Mouse (Mus musculus) urinary bladder, postnatal 10 days (tissue): ENCODE results near the gene Slc1a7.

Experiments
- DNase-seq: peaks from one replicate; pipeline ENCODE4 v3.0.0; 2022; ENCODE audit warnings: low spot score

Slc1a7 gene

DNA sequence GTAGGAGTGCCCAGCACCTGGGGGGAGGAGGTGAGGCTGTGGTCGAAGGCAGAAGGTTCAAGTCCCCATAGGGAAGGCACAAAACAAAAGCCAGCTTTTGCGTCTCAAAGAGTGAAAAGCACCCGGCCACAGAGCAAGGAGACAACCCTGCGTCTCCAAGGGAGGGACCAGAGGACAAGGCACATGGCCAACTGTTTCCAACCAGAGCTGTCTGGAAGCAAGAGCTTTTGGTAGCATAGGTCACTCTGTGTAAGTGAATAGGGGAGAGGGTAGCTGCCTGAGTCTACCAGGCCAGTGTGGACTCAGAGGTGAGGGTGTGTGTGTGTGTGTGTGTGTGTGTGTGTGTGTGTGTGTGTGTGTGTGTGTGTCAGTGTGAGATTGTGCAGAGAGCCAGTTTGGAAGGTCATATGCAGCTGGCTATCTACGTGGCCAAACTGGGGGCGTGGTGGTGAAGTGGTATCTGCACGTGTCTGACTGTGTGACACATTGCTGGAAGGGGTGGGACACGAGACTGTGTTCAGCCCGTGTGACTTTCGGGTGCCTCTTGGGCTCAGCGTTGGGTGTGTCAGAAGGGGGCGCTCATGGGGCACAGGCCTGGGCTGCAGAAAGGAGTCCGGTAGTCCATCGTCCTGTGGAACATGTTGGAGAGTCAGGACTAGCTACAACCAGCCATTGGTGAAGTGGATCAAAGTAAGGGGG lies 47.1 kb downstream of the Slc1a7 start:
- DNase-seq, result no peak

DNA sequence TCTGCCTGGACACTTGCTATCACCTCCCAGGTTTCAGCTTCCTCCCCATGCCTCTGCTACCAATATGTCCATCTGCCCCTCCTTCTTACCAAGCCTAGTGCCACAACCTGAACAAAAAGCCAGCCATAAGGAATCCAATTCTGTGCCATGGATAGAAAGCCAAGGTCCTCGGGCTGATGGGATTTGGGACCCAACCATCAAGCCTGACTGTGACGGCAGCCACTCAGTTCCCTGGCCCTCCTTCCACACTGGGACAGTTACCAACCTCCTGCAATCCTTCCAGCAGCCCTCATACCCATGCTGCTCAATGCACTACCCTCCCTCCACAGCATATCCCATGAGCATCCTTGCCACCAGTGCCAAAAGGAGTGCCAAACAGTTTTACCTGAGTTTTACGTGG lies 48.2 kb downstream of the Slc1a7 start:
- DNase-seq, result no peak

DNA sequence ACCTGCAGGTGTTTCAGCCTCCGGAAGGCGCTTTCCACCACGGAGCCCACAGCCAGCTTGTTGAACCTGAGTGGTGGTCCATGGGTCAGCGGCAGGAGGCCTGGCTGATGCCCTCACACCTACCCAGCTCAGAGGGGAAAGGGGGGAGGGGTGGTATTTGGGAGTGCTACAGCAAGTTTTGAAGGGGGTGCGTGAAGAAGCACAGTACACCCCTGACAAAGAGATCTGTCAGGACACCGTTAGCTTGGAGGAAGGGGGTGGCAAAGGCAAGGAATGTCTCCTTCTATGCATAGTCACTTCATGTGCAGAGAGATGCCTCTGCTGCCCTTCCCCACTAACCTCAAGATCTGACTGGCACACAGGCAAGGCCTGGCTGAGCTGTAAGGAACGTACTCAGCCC lies 49.7 kb downstream of the Slc1a7 start:
- DNase-seq, result no peak

DNA sequence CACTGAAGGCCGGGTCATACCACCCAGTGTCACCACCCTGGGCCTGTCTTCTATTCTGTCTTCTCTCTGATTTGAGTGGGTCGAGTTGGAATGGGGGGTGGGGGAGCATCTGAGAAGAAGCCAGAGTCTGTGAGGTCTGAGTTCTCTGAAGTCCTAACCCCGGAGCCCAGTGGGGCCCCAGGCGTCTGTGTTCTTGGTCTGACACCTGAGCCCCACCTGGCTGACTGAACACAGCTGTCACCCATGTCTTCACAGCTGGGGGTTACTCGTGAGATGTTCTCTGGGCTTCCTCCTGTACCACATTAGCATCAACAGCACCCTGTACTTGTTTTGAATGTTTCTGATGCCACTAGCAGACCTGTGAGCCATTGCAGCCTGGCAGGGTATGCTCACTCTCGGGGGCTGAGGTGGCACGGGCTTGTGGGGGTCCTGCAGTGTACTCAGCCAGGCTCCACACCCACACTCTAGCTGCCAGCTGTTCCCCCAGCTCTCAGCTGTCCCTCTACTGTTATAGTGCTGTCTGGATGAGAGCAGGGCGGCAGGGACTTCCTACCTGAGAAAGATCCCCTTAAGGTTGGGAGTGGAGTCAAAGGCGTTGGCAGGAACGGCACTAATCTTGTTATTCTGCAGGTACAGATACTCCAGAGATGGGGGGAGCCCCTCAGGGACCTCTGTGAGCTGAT lies 50.2 kb downstream of the Slc1a7 start:
- no peak for DNase-seq

DNA sequence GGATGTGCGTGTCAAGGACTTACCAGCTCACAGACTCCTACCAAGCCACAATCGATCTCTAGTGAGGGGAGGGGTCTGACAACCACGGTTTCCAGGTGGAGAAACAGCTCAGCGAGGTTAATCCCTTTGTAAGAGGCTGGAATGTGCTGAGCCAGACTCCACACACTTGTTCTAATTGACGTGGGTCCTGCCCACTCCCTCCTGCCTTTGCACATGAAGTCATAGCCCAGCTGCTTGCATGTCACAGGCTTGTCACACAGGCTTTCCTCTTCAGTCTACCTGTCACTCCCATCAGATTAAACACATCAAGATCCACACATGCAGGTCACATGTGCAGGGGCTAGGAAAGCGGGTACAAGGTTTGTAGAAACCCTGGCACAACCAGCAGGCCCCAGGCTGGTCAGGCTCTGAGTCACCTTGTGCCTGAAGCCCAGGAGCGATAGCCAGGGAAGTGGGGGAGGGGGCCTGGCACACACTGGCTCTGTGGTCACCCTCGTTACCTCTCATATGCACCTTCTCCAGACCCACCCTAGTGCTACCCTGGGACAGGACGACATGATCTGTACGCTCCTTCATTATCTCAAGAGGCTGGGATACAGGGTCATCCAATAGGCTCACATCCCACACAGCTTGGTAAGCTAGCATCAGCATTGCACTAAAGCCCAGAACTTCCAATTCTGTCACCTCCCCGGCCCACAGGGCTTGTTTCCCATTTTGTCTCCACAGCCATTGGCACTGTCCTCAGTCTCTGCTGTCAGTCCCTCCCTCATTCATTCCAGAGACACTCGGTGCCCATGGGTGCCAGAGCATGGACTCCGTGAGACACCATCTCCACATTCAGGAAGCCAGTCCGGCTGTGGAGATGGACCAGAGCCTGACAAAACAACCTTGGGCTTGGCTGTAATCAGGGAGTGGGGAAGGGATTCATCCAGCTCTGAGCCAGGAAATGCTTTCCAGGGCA lies 51.1 kb downstream of the Slc1a7 start:
- no peak for DNase-seq

DNA sequence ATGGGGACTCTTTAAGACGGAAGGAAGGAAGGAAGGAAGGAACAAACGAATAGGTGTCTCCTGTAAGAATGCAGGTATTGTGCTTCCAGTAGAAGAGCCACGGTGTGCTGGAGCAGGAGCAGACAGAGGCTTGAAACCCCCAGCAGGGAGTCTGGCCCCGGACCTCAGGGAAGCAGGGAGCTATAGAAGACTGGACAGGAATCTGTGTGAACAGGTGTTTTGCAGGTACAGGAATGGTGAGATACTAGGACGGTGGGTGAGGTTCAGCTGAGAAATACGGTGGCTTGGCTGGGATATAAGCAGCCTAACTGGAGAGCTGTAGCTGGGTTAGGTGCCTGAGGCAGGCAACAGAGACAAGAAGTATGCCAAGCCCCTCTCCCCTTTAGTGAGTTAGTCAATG lies 52.0 kb downstream of the Slc1a7 start:
- DNase-seq, result no peak

DNA sequence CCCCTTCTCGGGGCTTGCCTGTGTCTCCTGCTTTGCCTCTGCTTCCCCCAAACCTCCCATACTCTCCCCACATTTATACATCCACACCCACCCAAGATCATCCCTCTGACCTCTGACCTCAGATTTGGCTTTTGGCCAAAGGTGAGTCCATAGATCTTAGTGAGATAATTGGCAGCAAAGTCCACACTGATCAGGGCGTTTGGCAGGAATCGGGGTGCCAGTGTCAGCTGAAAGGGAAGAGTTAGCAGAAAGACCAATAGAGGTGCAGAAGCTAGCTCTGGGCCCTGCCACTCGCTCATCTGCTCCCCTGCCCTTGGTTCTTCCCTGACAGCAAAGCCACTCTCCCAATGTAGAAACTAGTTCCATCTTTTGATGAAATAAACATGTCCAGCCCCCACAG lies 55.1 kb downstream of the Slc1a7 start:
- no peak for DNase-seq

DNA sequence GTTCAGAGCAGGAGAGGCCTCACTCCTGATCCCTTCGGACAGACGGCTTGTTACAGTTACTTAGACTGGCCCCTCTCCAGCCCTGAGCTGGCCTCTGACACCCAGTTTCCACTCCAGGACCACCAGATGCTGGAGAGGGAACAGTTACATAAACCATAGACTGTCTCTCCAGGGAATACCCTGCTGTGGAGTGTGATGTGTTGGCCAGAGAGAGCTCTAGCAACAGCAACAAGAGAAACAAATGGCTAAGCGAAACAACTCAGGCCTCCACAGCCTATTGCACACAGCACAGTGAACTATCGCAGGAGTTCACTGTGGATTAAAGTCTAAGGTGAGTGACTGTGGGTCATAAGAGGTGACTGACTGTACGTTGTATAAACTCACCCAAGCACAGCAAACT lies 56.5 kb downstream of the Slc1a7 start:
- no peak for DNase-seq

DNA sequence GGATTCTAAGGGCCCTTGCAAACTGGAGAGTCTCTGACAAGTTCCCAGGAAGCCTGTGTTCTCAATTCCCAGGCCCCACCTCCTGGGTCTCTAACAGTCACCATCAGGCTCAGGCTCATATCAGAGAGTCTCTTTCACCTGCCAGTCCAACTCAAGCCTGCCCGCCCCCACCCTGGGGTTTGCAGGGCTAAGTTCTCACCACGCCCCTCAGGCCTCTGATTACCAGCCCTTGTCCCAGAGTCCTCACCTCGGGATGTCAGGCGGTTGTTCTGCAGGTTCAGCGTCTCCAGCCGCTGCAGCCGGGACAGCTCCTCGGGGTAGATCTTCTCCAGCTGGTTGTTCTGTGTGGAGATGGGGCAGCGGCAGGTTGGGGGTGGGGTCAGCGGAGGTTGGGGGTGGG lies 57.1 kb downstream of the Slc1a7 start:
- DNase-seq, result no peak

DNA sequence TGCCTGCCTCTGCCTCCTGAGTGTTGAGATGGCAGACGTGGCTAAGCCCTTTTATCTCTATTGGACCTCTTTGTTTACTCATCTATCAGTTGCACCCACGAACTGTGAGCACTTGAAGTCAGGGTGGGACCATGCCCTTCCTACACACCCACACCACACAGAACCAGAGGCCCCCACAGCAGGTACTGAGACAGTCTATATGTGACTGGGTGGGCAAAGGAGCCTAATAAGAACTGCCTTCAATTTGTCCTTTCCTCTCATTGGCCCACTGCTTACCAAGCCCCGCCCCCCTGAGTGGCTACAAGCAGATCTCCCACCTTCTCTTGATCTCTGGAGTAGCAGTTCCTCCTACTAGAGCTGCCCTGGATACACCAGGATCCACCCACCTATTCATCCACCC lies 58.1 kb downstream of the Slc1a7 start:
- no peak for DNase-seq

DNA sequence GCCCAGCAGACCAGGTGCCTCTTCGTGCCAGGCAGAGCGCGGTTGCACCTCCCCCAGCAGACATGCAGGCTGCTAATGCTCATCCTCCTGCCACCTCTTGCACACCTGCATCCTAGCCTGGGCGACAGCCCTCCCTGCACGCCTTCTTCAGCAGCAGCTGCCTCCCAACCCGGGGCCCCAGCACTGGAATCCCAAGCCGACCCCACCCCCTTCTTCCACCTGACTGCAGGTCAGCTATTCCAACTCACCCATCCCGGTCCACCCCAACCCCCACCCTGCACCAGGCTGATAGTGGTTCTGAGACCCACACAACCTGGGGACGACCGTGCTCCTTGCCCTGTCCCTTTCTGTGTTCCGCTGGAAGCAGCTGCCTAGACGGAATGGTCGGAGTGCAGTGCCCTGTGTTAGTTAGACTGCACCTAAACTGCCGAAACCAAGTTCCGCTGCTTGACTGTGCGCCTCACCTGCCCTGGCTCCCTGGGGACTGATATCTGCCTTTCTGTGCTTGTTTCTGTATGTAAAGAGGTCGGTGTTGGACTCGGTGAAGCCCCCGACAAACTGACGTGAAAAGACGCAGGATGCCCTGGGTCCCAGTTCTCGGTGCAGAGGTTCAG lies 62.9 kb downstream of the Slc1a7 start:
- no peak for DNase-seq

DNA sequence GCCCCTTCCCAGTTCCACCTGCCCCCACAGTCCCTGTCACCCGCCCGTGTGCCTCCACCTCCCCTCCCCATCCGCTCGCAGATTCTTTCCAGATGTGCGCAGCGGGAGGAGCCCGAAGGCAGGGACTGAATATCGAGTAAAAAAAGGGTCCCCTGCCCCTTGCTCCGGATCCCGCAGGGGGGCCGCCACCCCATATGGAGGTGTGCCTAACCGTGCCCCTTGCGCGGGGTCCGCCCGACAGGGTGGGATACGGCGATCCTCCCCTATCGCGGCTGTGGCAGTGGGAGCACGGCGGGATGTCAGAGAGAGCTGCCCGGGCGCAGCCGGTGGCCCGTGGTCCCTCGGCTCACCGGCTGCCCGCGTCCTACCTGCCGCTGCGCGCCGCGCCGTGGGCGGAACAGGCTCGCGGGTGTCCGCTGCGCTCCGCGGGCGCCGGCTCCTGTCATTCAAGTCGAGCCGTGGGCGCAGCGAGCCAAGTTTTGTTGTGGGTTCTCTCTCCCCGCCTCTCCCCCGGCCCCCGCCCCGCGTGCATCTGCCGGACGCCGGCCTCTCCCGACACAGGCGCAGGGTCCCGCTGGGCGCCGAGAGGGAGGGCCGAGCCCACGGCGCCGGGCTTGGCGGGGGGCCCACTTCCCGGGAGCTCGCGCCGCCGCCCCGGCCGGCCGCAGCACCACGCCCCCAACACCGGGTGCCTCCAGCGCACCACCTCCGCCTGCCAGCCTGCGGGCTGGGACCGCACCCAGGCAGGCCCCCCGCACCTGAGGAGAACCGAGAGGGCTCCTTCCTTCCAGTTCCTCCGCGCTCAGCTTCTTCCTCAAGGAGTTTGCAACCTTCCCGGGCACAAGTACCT lies 63.6 kb downstream of the Slc1a7 start:
- no peak for DNase-seq

DNA sequence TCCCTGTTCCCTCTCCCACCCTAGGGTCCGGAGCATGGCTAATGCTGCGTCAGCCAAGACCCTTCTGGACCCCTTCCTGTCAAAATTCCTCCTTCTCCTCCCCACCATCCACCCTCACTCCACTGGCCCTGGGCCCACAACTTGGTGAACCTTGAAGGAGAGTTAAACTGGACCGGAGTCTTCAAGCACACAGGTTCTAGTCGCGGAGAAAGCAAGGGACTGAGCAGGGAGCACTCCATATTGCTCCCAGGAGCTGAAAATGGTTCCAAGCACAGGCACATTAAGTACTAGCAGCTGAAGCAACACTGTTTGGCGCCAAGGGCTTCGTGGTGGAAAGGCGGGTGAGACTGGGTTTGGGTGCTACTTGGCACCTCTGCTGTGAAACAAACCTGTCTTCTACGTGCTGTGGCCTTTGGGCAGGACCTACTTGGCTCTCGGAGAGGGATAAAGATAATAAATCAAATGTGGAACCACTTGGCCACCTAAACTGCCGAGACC lies 64.3 kb downstream of the Slc1a7 start:
- no peak for DNase-seq

DNA sequence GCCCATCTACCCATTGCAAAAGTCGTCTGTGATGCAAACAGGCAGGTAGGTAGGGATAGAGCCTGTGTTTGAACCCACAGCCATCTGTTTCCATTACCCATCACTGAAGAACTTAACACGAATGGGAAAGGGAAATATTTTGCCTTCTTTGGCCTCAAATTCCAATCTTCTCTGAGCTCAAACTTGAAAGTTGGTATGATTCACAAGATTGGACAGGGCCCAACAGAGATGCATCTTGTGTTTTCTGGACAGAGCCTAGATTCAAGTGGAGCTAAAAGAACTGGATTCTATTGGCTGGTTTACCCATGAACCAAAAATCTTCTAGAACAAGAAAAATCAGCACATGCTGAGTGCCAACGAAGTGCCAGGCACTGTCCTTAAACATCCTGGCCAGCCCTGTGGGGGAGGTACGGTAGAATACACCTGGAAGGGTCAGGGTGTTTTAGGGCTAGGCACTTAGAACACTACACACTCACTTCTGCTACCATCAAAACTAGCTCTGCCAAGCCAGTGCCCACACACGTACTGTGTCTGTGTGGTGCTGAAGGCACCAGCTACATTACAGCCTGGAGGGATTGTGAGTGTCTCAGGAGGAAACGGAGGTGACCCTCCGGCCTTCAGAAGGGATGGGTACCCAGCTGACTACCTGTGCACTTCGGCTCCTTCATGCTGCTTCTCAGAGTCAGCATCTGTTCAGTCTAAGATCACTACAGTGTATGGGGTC lies 65.1 kb downstream of the Slc1a7 start:
- no peak for DNase-seq

DNA sequence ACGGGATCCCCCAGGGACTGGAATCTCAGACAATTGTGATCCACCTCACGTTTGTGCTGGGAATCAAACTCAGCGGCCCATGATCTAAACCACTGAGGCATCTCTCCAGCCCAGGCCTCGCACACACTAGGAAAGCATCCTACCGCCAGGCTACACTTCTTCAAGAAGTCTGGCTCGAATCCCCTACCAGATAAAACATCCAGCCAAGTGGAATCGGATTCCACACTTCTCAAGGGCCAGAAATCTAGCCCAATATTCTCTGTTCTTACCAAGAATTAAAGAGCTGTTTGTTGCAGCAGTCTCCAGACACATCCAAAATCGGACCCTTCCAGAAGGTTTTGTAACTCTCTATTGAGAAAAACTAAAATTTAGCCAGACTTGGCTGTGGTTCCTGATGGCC lies 68.9 kb downstream of the Slc1a7 start:
- no peak for DNase-seq

DNA sequence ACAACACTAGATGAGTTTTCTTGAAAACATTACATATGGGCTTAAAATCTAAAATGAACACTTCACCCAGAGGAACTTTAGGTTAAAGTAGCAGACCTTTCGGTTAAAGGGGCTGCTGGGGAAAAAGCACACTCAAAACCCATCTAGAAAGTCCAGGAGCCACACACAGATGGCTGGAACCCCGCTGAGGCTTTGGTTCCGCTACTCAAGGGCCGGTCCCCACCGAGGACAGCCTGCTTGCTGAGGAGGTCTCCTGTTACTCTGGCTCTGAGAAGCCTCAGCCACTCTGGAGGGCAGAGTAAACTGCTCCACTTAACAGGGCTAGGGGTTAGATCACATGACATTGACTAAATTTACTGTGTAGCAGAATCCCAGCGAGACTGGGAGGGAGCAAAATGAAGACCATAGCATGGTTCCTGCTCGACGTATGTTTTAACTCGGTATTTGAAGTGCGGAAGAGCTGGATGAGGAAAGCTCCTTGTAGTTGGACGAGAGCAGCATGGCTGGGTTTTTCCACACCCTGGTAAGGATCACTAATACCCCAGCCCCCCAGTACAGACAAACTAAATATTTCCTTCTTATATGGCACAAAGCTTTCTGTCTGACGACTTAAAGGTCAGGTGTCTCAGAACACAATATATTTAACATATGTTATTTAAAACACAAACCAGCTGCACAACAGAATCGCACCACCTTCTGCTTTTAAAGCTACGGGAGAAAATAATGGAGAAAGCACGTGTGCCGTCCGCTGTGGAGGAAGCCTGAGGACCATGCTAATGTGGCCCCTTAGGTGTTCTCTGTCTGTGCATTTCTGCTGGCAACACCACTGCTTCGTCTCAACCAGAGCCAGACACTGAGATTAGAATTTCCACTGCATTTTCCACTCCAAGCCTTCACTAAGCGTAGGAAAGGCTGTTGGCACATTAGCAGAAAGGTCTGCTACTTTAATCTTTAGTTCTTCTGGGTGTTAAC lies 77.3 kb downstream of the Slc1a7 start:
- no peak for DNase-seq

DNA sequence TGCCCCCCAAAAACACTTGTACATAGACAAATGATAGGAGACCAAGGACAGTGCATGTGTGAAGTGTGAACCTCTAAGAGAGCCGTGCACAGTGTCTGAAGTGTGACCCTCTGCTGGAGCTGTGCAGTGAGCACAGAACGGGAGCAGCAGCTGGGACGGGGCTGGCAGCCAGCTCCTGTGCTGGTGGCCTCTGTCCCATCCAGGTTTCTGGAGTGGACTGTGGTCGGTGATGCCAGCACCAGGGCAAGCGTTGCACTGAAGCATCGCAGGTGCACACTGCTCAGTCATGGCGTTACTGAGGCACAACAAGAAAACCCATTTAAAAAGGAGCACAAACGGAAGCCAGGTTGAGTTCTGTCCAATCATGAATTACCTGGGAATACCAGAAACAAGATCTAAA lies 78.0 kb downstream of the Slc1a7 start:
- DNase-seq, result no peak

DNA sequence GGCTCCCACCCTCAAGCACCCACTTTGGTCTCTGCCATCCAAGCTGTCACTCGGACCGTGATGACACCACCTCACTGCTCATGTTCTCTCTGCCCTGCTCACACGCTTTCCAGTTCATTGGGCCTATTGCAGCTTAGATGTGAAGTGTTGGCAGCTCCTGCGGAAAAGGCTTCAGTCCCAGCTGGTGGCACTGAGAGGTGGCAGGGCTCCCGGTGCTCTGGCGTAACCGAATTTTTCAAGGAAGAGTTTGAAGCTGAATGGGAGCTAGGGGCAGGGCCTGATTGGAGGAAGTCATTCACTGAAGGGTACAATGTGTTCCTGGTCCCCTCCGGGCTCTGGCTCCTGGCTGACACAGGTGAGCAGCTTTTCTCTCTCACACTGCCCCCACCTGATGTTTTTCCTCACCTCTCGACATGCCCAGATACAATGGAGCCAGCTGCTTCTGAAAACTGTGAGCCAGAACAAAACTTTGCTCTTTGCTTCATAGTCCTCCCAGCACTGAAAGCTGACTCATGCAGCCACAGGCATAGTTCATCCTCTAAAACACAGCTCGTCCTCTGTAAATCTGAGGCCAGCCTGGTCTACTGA lies 83.6 kb downstream of the Slc1a7 start:
- DNase-seq, result no peak

DNA sequence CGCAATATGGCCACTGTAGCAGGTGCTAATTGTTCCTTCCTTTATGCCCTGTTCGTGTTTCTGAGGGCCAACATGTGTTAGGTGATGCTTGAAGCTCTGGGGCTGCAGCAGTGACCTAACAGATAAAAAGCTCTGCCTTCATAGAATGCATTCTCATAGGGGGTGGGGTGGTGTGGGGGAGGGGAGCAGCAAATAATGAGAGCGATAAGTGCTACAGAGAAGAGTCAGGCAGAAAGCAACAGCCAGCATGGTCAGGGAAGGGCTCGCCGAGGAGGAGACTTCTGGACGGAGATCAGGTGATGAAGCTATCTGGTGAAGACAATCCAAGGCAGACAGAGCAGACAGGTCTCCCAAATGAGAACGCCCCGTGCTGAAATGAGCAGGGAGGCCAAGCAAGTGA lies 84.5 kb downstream of the Slc1a7 start:
- DNase-seq, result no peak
